Mouse (Mus musculus) lung, postnatal 0 days (tissue): Measurements from ENCODE around the gene Gm128.

Experiments
- CTCF ChIP-seq: IDR thresholded peaks from 2 replicates; pipeline ENCODE4 v1.5.1; 2016; ENCODE audit warnings: antibody characterized with exemption, mild to moderate bottlenecking
- EP300 ChIP-seq: IDR thresholded peaks from 2 replicates; pipeline ENCODE4 v1.6.1; 2016; ENCODE audit warnings: antibody characterized with exemption, mild to moderate bottlenecking, control low read depth

DNA sequence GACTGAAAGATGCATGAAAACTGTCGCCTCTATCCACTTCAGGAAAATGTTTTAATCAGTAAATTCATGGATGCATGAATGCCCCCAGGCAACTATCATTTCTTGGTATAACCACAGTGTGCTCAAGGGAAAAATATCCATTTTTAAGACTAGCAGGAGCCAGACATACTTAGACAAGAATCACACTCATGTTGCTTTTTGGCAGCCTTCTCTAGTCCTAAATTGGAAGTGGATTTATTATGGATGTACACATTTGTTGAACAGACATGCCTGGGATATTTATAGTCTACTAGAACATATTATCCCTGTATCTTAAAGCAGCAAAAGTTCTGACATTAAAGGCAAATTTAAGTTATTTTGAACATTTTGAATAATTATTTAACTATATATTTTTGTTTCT, 23.3 kb upstream of the Gm128 start:
- TF ChIP-seq EP300: no peak
- no peak for TF ChIP-seq CTCF
